Mouse (Mus musculus) activated CD4-positive, CD25-positive, alpha-beta regulatory T cell, adult 4 months (primary cell): Measurements from ENCODE around the gene Espn. TPM values are rescaled to one million over a fixed set of nuclear protein-coding genes. Genes with fewer than 3 reads are reported as not detected.

Experiments used
- ATAC-seq: one replicate; pipeline ENCODE4 v1.8.0; 2017
- polyA plus RNA-seq, 2 experiments: library from polyadenylated mRNA; unstranded; fragments of 100-300 nt; shearing (Covaris generic); gene quantifications; one replicate each; pipeline ENCODE4 v1.2.1; 2017

Gene Espn
- polyA plus RNA-seq = 1 to 10 TPM; 6.9 to 8.3 TPM

DNA sequence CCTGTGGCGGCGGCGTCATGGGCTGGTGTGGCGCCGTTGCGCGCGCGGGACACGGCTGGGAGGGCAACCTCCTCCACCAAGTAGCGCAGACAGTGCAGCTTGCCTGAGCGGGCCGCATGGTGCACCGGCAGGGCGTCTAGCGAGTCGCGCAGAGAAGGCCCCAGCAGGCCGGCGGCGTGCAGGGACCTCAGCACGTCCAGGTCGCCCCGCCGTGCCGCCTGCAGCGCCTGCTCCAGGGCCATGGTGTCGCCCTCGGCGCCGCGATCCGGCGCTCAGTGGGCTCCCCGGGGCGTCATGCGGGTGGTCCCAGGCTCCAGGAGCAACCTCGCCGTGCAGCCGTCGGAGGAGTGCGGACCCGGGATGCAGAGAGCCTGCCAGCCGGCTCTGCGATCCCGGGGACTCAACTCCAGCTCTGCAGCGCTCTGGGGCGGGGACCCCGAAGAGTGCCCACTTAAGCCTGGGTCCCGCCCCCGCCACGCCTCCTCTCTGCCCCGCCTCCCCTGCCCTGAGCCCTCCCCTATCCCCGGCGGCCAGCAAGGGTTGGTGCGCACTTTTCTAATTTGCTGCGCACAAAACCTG is at the start of gene Espn:
Gene Espn (minus strand): TSS at position 406 of the 579 bp plus-strand sequence.
- no peak for ATAC-seq

DNA sequence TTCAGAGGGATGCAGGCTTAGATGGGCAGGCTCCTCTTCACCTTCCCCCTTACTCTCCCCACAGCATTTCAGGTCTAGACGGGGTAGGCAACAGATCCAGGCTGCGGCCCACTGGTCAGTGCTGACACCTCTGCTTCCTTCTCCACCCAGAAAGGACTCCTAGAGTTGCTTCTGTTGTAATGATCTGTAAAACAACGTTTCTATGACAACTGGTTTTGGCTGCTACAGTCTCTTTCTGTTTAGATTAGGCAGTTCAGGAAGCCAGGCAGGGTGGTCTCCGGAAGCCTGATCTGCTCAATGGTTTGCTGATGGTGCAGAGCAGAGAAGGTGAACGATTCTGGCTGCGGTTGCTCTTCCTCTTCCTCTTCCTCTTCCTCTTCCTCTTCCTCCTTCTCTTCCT is 49.3 kb upstream of the Espn start:
- ATAC-seq = peak; percentile 27

DNA sequence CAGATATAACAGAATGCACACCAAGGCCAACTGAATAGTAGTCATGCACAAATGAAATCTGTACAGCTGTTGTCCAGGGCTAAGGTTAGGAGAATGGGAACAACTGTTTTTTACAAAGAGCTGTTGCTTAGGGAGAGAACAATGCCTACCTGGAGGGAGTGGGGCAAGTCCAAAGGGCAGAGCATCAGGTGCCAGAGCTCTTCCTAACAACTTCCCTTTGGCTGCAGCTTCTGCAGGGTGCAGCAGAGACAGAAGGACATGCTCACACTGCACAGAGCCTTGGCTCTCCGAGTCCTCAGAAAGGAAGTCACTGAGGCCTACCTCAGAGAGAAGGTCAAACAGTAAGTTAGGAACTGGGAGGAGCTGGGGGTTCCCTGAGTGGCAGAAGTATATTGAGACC is 47.4 kb upstream of the Espn start:
- ATAC-seq = no peak

DNA sequence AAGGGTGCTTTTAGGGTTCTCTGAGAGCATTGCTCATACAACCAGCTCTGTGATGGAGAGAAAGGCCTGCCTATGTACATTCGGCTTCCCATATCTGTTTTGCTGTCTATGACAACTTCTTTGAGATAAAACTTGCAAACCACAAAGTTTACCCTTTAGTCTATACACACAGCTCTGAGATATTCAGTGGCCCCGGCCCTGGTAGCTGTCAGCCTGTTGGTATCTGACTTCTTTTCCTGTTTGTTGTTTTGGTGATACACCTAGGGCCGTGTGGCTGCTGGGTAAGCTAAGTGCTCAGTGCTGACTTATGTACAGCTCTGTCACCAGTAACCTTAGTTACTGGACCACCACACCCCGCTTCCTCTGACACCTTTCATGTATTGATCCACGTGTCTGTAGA is 45.4 kb upstream of the Espn start:
- peak; percentile 88 for ATAC-seq

DNA sequence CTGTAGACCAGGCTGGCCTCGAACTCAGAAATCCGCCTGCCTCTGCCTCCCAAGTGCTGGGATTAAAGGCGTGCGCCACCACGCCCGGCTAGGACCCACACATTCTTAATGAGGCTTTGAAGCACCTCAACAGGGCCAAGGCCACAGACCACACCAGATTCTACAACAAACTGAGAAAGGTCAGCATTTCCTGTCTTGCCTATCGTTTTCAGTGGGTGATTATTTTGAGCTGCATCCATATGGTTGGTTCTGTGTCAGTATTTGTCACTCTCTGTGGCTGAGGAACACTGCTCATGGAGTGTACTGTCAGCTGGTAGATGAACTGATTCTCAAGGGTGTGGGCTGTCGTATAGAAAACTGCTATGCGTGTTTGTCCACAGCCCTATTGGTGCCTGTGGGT is 44.1 kb upstream of the Espn start:
- ATAC-seq = no peak

DNA sequence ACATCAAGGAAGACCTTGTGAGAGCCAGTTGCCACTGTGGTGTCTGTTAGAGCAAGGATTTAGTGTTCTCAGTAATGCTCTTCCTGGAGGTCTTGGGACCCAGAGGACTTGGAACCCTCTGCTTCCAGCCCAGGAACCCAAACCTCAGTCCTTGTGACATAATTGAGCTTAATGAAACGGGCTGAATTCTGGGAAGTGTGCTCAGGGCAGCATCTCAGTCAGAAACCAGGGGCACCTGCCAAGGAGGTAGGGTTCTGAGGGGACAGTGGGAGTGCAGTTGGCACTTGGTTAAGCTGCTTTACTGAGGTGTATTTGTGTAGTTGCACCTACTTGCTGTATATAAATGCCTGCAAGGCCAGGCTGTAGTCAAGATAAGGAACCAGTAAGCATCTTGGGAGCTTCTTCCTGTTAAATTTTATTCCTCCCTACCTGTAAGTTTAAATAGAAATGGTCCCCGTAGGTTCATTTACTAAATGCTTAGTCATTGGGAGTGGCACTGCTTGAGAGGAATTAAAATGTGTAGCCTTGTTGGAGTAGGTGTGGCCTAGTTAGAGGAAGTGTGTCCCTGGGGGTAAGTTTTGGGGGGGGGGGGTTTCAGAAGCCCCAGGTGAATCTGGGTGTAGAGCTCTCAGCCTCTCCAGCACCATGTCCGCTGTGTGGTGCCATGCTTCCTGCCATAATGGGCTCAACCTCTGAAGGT is 42.5 kb upstream of the Espn start:
- no peak for ATAC-seq

GRCm38 (mm10) chr4:152192569-152192968 is 40.4 kb upstream of the Espn start:
- ATAC-seq = no peak

GRCm38 (mm10) chr4:152190701-152191100 is 38.5 kb upstream of the Espn start:
- no peak for ATAC-seq

GRCm38 (mm10) chr4:152190096-152190653 is 38.0 kb upstream of the Espn start:
- no peak for ATAC-seq

DNA sequence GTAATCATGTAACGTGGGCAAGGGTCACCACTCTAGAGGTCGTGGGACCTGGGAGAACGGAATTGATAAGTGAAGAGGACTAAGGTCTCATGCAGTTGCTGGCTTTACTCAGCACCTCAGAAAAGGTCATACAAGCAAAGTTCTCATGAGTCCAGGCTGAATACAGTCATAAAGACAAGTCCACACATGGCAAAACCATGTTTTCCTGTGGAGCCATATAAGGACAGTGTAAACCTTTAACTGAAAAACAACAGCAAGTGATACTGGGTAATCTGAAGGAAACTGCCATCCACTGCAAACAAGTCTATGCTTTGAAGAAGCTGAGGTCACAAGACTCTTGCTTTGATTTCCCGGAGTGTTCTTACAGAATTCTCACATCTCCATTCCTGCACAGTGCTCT is 37.5 kb upstream of the Espn start:
- peak; percentile 15 for ATAC-seq

DNA sequence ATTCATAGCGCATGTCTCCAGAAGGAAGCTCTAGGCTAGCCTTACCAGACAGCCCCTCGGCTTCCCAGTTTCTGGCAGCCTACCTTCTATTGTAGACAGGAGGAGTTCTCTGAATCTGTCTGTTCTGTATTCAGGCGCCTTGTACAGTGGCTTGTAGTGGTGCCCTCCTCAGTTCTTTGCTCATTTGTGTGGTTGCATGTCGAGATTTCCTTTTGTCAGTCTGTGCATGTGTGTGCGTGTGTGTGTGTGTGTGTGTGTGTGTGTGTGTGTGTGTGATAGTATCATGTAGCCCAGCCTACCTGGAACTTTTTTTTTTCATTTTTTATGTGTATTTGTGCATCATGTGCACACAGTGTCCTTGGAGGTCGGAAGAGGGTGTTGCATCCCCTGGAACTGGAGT is 36.9 kb upstream of the Espn start:
- ATAC-seq = no peak

DNA sequence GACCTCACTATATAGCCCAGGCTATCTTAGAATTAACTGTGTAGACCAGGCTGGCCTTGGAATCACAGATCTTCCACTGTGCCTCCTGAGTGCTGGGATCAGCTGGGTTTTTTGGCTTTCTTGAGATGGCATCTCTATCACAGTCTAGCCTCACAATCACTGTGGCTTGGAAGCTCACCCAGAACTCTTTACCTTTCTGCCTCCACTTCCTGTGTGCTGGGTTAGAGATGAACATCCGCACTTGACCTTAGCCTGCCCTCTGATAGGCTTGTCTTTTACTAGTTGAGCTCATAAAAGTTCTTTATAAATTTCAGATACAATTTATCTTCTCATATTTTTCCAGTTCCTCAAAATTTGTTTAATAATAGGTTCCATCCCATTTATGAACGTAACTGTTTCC is 36.5 kb upstream of the Espn start:
- ATAC-seq = peak; percentile 60

- no peak for ATAC-seq
Observed at GRCm38 (mm10) chr4:152187142-152187541, 35.0 kb upstream of the Espn start.

DNA sequence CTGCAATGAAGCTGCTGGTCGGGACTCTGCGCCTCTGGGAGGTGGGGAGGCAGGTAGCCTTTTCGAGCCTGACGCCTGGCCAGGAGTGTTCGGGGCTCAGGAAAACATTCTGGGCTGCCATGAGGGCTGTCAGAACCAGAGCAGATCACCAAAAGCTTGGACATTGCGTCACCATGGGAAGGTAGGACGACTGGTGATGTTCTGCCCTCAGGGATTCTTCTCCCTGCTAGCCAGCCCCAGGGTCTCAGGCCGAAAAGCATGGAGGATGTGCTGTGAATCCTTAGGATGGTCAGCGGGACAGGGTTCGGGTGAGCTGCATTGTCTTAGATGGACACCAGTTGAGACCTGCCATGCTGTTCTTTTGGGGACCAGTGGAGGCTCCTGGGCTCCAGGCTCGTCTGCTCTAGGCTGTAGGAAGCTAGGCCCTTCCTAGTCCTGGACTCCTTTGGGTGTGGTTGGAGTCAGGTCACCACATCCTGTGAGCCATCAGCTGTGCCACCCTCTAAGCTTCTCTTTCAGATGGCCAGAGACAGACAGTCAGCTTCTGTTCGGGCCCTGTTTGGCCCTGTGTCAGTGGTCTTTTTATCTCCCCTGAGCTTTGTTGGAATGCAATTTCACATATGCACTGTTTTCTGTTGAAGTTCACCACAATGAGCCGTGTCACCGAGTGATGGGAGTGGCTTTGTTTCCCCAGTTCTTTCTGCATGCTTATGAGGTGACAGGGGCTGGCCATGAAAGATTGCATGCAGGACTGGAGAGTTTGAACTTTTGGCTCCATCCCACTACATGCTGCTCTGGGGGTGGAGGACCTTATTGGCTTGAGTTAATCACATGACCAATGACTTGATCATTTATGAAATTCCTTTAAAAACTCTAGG is 34.3 kb upstream of the Espn start:
- ATAC-seq = peak; percentile 40

DNA sequence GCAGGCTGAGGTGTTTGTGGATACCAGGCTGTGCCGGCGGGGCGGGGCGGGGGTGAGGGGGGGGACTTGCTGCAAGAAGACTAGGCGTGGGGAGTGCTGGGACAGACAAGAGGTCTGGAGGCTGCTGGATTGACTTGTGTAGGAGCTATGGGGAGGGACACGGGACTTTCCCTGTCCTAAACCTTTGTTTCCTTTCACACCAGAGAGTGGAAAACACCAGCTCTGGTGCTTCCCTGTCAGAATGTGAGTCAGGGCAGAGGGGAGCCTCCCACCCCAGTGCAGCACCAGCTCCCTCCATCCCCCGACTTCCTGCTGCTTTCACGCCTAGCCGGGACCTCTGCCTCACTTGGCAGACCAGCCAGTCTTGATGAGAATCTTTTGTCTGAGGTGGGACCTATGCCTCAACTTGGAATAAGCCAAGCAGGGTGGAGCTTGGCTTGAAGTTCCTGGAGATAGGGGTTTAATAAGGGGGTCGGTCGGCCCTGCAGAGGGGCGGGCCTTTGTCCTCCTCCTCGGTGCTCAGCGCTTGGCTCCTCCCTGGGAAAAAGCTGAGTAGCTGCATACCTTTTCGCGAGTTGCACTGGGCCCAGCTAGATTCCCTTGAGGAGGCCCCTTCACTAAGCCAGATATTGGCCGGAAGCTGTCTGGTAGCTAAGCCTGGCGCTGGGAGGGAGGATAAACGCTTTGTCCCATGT is 33.5 kb upstream of the Espn start:
- peak; percentile 57 for ATAC-seq

- ATAC-seq = no peak
Observed at GRCm38 (mm10) chr4:152185137-152185509, 33.0 kb upstream of the Espn start.

DNA sequence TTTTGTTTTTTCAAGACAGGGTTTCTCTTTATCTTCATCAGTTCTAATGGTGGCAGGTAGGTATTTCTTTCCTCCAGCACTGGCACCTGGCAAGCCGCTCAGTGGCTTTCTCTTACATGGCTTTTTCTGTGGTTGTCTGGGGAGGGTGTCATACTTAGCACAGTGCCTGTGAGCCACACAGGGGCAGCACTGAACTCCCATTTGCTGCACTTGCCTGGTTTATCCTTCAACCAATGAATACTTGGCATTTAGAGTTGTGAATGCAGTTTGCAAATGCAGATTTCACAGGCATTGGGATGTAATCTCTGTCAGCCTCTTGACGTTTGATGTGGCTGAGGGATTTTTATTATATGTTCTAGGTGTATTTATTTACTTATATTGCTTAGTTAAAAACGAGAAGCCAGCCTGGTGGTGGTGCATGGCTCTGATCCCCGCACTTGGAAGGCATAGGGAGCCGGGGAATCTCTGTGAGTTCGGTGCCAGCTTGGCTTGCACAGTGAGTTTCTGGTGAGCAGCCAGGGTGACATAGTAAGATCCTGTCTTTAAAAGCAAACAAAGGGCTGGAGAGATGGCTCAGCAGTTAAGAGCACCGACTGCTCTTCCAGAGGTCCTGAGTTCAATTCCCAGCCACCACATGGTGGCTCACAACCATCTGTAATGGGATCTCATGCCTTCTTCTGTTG is 32.3 kb upstream of the Espn start:
- no peak for ATAC-seq

DNA sequence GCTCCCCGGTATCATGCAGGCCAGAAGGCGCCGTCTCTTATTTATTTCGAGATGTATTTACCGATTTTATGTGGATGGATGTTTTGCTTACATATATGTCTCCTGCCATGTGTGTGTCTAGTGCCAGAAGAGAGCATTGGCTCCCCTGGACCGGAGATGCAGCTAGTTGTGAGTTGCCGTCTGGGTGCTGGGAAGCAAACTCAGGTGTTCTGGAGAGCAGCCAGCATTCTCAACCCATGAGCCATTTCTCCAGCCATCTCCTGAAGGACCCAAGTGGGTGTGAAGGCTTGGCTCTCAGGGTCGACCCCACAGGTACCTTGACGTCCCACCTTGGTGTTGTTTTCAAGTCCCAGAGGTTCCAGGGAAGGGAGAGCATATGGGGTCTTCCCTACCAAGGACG is 30.0 kb upstream of the Espn start:
- ATAC-seq = no peak

DNA sequence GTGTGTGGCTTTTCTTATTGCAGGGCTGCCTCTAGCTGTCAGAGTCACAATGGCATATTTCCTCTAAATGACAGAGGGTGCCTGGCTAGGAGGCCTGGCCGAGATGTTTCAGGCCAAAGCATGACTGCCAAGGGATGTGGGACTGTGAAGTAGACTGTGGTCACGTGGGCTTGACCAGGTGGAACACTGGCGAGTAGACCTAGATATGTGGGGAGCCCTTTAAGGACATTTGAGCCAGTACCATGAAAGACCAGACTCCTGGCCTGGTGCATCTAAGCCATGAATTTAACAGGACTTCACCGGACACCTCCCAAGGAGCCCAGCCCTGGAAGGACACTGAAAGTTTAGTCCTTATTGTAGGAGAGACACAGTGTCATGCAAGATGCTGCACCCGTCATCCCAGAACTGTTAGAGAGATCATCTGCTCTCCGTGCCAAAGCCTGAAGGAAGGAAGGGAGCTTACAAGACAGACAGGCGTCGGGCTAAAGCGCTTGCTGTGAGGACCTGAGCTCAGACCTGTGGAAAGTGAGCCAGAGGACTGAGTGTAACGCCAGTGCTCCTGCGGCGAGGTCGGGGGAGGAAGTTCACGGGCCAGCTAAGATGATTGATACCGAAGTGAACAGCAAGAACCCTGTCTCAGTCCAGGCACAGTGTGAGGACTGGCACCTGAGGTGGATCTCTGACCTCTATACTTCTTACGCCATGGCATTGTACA is 27.9 kb upstream of the Espn start:
- ATAC-seq = no peak

DNA sequence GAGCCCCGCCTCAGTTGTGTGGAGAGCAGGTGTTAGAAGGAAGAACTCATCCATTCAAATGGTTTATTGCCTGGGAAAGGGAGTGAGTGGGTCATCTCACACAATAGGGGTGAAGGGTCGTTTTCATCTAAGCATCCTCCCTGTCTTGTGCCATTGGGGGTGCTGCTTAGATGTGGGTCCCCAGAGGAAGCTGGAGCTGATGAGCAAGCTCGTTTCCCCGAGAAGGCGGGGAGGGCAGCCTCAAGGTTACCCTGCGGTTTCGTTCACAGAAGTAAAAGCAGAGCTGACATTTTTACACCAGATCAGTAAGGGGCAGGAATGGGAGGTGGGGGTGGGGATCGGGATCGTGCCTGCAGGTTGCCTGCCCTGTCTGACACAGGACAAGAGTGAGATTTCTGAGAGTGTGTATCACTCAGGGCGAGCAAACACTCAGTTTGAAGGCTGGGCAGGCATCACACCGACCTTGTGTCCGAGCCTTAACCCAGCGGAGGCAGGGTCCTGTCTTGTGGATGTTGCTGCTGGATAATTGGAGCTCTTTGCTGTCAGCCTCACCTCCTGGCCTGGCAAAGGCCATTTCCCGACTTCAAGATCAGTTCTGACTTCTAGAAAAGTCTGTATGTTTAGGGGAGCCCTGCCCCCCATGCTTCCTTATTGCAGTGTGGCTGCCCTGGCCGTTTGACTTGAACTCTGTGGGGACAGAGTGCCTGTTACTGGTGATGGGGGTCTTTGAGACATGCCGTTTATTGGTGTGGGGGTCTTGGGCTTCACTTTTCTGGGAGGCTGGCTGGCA is 26.9 kb upstream of the Espn start:
- peak; percentile 30 for ATAC-seq
